Mouse (Mus musculus): ENCODE results near the gene Cltc.

GRCm38 (mm10) chr11:86678957-86679356 is 78.4 kb downstream of the Cltc start:
- TF ChIP-seq CTCF (IDR thresholded peaks at IDR 0.05; ENCODE audit: low read depth, low read length) (no peak), TAL1 (conservative IDR thresholded peaks at IDR 0.05; ENCODE audit: low read depth, low read length) (no peak), GATA1 (IDR thresholded peaks at IDR 0.05; ENCODE audit: borderline replicate concordance, low read length) (no peak), POLR2AphosphoS5 (IDR thresholded peaks at IDR 0.05; ENCODE audit: insufficient replicate concordance, low read depth, low read length) (no peak)
